Mouse (Mus musculus): ENCODE results near the gene Cdc45. TPM values are rescaled to one million over a fixed set of nuclear protein-coding genes. Genes with fewer than 3 reads are reported as not detected.

Cdc45 gene
- polyA plus RNA-seq, 1 experiment from 2014 or later, result 83.1 TPM

GRCm38 (mm10) chr16:18809001-18809400 lies 2.8 kb downstream of the Cdc45 start:
- Histone ChIP-seq H3K27ac (replicated peaks; ENCODE audit: low read depth, low read length) (no peak overlapping the region), H3K9ac (replicated peaks; ENCODE audit: low read length) (no peak overlapping the region), H3K4me3 (ENCODE audit: low read depth, low read length) (no peak overlapping the region), H3K4me1 (ENCODE audit: control insufficient read depth, insufficient read depth, low read length) (no peaks in the 10 kb centered on the region), H3K9me3 (replicated peaks; ENCODE audit: control insufficient read depth, low read length) (no peaks in the 10 kb centered on the region), H3K4me2 (ENCODE audit: low read depth, low read length) (no peak overlapping the region), H3K36me3 (replicated peaks; ENCODE audit: control insufficient read depth, insufficient read depth, low read depth, low read length) (peaks cover 7% of the 10 kb centered on the region), H3K27me3 (ENCODE audit: control insufficient read depth, insufficient read depth, low read length) (no peaks in the 10 kb centered on the region)
- DNase-seq (ENCODE audit: low spot score) (no peak), ATAC-seq (replicated peaks; ENCODE audit: insufficient number of reproducible peaks, low FRiP score, low TSS enrichment, low read depth) (no peak)
- WGBS, result 94% methylated on average over 5 of the region's 5 CpGs

DNA sequence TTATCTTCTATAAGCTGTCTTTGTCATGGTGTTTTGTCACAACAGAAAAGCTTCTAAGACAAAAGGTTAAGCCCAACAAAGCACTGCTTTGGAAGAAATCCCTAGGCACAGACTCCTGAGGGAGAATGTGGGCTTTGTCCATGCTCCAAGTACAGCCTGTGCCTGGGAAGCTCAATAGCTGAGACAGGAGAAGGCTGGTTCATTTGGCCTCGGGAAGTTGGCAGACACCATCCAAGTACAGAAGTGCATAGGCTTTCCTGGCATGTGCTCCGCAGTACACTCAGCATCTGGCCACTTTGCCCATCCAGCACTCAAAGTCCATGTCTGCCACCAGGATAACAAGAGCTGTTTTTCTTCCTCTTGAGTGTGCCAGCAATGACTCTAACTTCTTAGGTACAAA lies 6.0 kb downstream of the Cdc45 start:
- 93% methylated on average over 2 of the region's 2 CpGs for WGBS
- H3K4me3 ChIP-seq (ENCODE audit: low read depth, low read length), result no peak overlapping the region
- no peak overlapping the region for H3K4me2 ChIP-seq (ENCODE audit: low read depth, low read length)
- no peaks in the 10 kb centered on the region for H3K4me1 ChIP-seq (ENCODE audit: control insufficient read depth, insufficient read depth, low read length)
- H3K9ac ChIP-seq (replicated peaks; ENCODE audit: low read length), result no peak overlapping the region
- DNase-seq (ENCODE audit: low spot score), result no peak
- no peak overlapping the region for H3K27ac ChIP-seq (replicated peaks; ENCODE audit: low read depth, low read length)
- peaks cover 7% of the 10 kb centered on the region for H3K36me3 ChIP-seq (replicated peaks; ENCODE audit: control insufficient read depth, insufficient read depth, low read depth, low read length)
- no peaks in the 10 kb centered on the region for H3K27me3 ChIP-seq (ENCODE audit: control insufficient read depth, insufficient read depth, low read length)
- no peaks in the 10 kb centered on the region for H3K9me3 ChIP-seq (replicated peaks; ENCODE audit: control insufficient read depth, low read length)
- no peak for ATAC-seq (replicated peaks; ENCODE audit: insufficient number of reproducible peaks, low FRiP score, low TSS enrichment, low read depth)

DNA sequence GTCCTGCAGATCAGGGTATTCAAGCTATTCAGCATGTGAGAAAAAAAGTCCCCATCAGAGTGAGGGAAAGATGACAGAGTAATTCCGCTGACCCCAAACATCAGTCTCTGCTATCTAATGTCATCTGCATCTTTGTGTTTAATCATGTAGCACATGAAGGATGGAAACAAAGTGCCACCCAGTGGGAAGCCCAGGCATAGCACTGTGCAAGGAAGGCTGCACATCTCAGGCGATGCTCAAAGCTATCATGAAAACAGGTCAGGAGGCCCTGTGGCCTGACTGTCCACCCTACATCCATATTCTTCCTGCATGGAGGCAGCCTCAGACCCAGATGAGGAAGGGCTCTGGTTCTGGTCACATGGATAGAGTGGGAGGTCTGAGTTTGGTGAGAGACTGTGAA lies 12.9 kb downstream of the Cdc45 start:
- DNase-seq (ENCODE audit: low spot score) (peak; percentile 43), ATAC-seq (replicated peaks; ENCODE audit: insufficient number of reproducible peaks, low FRiP score, low TSS enrichment, low read depth) (peak; percentile 63)
- no peak overlapping the region for H3K4me2 ChIP-seq (ENCODE audit: low read depth, low read length)
- no peaks in the 10 kb centered on the region for H3K4me1 ChIP-seq (ENCODE audit: control insufficient read depth, insufficient read depth, low read length)
- H3K27ac ChIP-seq (replicated peaks; ENCODE audit: low read depth, low read length), result no peak overlapping the region
- no peak overlapping the region for H3K9ac ChIP-seq (replicated peaks; ENCODE audit: low read length)
- 77% methylated on average over 2 of the region's 2 CpGs for WGBS
- no peak overlapping the region for H3K4me3 ChIP-seq (ENCODE audit: low read depth, low read length)
- no peaks in the 10 kb centered on the region for H3K9me3 ChIP-seq (replicated peaks; ENCODE audit: control insufficient read depth, low read length)
- H3K36me3 ChIP-seq (replicated peaks; ENCODE audit: control insufficient read depth, insufficient read depth, low read depth, low read length), result peaks cover 4% of the 10 kb centered on the region
- no peaks in the 10 kb centered on the region for H3K27me3 ChIP-seq (ENCODE audit: control insufficient read depth, insufficient read depth, low read length)

DNA sequence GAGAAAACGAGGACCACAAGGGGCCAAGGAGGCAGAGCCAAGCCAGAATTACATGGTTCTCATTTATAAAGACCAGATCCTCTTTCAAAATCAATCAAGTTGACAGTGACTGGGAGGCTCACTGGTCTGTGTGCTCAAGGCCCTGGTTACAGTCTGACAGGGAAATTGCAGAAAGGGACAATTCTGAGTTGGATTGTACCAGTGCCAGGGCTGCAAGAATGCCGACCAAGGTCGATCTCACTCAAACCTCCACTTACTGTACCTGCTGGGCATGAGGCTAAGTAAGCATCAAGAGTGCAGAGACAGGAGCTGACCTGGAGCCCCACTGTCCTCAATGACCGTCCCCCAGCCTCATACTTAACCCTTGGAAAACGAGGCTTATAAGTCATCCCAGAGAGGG lies 13.6 kb downstream of the Cdc45 start:
- Histone ChIP-seq H3K9ac (replicated peaks; ENCODE audit: low read length) (no peak overlapping the region), H3K27me3 (ENCODE audit: control insufficient read depth, insufficient read depth, low read length) (no peaks in the 10 kb centered on the region), H3K4me2 (ENCODE audit: low read depth, low read length) (no peak overlapping the region), H3K9me3 (replicated peaks; ENCODE audit: control insufficient read depth, low read length) (no peaks in the 10 kb centered on the region), H3K36me3 (replicated peaks; ENCODE audit: control insufficient read depth, insufficient read depth, low read depth, low read length) (peaks cover 7% of the 10 kb centered on the region), H3K4me3 (ENCODE audit: low read depth, low read length) (no peak overlapping the region), H3K27ac (replicated peaks; ENCODE audit: low read depth, low read length) (no peak overlapping the region), H3K4me1 (ENCODE audit: control insufficient read depth, insufficient read depth, low read length) (no peaks in the 10 kb centered on the region)
- 88% methylated on average over 5 of the region's 5 CpGs for WGBS
- DNase-seq (ENCODE audit: low spot score) (no peak), ATAC-seq (replicated peaks; ENCODE audit: insufficient number of reproducible peaks, low FRiP score, low TSS enrichment, low read depth) (no peak)

- ATAC-seq (replicated peaks; ENCODE audit: insufficient number of reproducible peaks, low FRiP score, low TSS enrichment, low read depth), result no peak
- Histone ChIP-seq H3K4me1 (ENCODE audit: control insufficient read depth, insufficient read depth, low read length) (no peaks in the 10 kb centered on the region), H3K4me3 (ENCODE audit: low read depth, low read length) (no peak overlapping the region), H3K9me3 (replicated peaks; ENCODE audit: control insufficient read depth, low read length) (no peaks in the 10 kb centered on the region), H3K27ac (replicated peaks; ENCODE audit: low read depth, low read length) (no peak overlapping the region), H3K9ac (replicated peaks; ENCODE audit: low read length) (no peak overlapping the region), H3K27me3 (ENCODE audit: control insufficient read depth, insufficient read depth, low read length) (no peaks in the 10 kb centered on the region), H3K36me3 (replicated peaks; ENCODE audit: control insufficient read depth, insufficient read depth, low read depth, low read length) (peaks cover 10% of the 10 kb centered on the region), H3K4me2 (ENCODE audit: low read depth, low read length) (no peak overlapping the region)
- DNase-seq (ENCODE audit: low spot score), result no peak
- WGBS, result 89% methylated on average over 7 of the region's 7 CpGs
Observed at GRCm38 (mm10) chr16:18796645-18797044, 15.1 kb downstream of the Cdc45 start.

- H3K4me1 ChIP-seq (ENCODE audit: control insufficient read depth, insufficient read depth, low read length), result no peaks in the 10 kb centered on the region
- no peaks in the 10 kb centered on the region for H3K9me3 ChIP-seq (replicated peaks; ENCODE audit: control insufficient read depth, low read length)
- H3K27ac ChIP-seq (replicated peaks; ENCODE audit: low read depth, low read length), result no peak overlapping the region
- H3K36me3 ChIP-seq (replicated peaks; ENCODE audit: control insufficient read depth, insufficient read depth, low read depth, low read length), result peaks cover 13% of the 10 kb centered on the region
- WGBS, result 90% methylated on average over 11 of the region's 11 CpGs
- H3K4me3 ChIP-seq (ENCODE audit: low read depth, low read length), result no peak overlapping the region
- no peak for DNase-seq (ENCODE audit: low spot score)
- ATAC-seq (replicated peaks; ENCODE audit: insufficient number of reproducible peaks, low FRiP score, low TSS enrichment, low read depth), result no peak
- H3K9ac ChIP-seq (replicated peaks; ENCODE audit: low read length), result no peak overlapping the region
- no peak overlapping the region for H3K4me2 ChIP-seq (ENCODE audit: low read depth, low read length)
- H3K27me3 ChIP-seq (ENCODE audit: control insufficient read depth, insufficient read depth, low read length), result no peaks in the 10 kb centered on the region
Observed at GRCm38 (mm10) chr16:18795223-18795899, 16.4 kb downstream of the Cdc45 start.

DNA sequence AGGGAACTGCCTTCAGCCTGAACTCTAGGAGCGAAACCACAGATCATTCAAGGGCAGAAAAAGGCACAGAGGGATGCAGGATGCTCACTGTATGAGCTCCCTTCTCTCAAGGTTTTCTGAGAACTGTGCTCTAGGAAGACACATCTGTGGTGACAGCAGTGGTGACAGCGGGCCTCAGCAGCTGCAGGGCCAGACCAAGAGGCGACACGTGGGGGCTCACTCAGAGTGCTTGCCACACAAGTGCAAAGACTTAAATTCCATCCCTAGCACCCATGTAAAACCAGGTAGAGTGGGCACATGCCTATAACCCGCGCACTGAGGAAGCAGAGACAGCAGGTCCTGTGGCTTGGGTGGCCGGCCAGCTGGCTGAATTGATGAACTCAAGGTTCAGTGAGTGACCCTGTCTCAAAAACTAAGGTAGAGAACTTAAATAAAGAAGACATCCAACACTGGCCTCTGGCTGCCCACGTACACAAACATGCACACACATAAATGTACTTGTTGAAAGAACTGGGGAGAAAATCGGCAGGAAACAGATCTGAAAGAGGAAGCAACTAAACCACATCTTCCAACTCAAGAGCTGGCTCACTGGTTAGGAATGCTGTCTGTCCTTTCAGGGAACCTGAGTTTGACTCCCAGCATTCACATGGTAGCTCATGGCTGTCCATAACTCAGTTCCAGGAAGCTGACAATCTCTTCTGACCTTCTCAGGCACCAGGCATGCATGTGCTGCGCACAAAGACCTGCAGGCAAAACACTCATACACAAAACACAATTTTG lies 23.0 kb downstream of the Cdc45 start:
- no peak for DNase-seq (ENCODE audit: low spot score)
- Histone ChIP-seq H3K36me3 (replicated peaks; ENCODE audit: control insufficient read depth, insufficient read depth, low read depth, low read length) (peaks cover 10% of the 10 kb centered on the region), H3K4me1 (ENCODE audit: control insufficient read depth, insufficient read depth, low read length) (no peaks in the 10 kb centered on the region), H3K4me3 (ENCODE audit: low read depth, low read length) (no peak overlapping the region), H3K27ac (replicated peaks; ENCODE audit: low read depth, low read length) (no peak overlapping the region), H3K4me2 (ENCODE audit: low read depth, low read length) (no peak overlapping the region), H3K27me3 (ENCODE audit: control insufficient read depth, insufficient read depth, low read length) (no peaks in the 10 kb centered on the region), H3K9me3 (replicated peaks; ENCODE audit: control insufficient read depth, low read length) (no peaks in the 10 kb centered on the region), H3K9ac (replicated peaks; ENCODE audit: low read length) (no peak overlapping the region)
- 89% methylated on average over 10 of the region's 10 CpGs for WGBS
- no peak for ATAC-seq (replicated peaks; ENCODE audit: insufficient number of reproducible peaks, low FRiP score, low TSS enrichment, low read depth)

- H3K36me3 ChIP-seq (replicated peaks; ENCODE audit: control insufficient read depth, insufficient read depth, low read depth, low read length), result peaks cover 4% of the 10 kb centered on the region
- H3K27ac ChIP-seq (replicated peaks; ENCODE audit: low read depth, low read length), result no peak overlapping the region
- H3K4me2 ChIP-seq (ENCODE audit: low read depth, low read length), result no peak overlapping the region
- no peak overlapping the region for H3K9ac ChIP-seq (replicated peaks; ENCODE audit: low read length)
- no peaks in the 10 kb centered on the region for H3K9me3 ChIP-seq (replicated peaks; ENCODE audit: control insufficient read depth, low read length)
- no peak; the same call in 1 of the 2 replicates for ATAC-seq (replicated peaks; ENCODE audit: insufficient number of reproducible peaks, low FRiP score, low TSS enrichment, low read depth)
- 94% methylated on average over 10 of the region's 10 CpGs for WGBS
- no peaks in the 10 kb centered on the region for H3K27me3 ChIP-seq (ENCODE audit: control insufficient read depth, insufficient read depth, low read length)
- no peak overlapping the region for H3K4me3 ChIP-seq (ENCODE audit: low read depth, low read length)
- H3K4me1 ChIP-seq (ENCODE audit: control insufficient read depth, insufficient read depth, low read length), result no peaks in the 10 kb centered on the region
- DNase-seq (ENCODE audit: low spot score), result no peak
Observed at GRCm38 (mm10) chr16:18786652-18787051, 25.1 kb downstream of the Cdc45 start.
